Mouse (Mus musculus): ENCODE results near the gene Cdr2l. TPM values are rescaled to one million over a fixed set of nuclear protein-coding genes. Genes with fewer than 3 reads are reported as not detected.

The Cdr2l gene
- polyA plus RNA-seq, 1 experiment from 2014 or later = 12.3 TPM

DNA sequence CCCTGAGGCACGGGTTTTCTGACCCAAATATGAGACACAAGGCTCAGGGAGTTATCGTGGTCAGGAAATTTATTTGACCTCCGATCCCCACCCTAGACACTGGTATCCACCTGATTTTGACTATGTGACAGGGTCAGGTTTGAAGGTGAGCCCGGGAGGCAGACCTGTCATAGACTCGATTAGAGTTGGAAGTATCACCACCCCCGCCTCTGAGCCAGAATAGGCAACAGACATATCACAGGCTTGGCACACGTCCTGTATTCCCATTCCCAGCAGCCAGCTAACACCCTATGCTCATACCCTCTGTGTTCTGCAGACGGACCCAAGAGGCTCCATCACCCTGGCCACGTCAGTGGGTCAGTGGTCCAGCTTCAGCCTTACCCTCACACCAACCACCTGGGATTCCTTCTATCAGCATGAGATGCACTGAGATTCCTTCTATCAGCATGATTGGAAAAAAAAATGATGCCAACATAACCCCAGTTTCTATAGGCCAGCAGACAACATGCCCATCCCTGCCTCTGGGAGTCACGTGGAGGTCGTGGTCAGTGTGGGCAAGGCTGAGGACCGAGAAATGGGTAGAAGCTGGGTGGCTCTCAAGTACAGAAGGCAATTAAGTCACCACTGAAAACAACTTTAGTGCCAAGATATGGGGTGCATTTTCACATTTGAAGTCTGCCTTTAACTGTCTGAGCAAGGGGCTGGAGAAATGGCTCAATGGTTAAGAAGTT lies 6.9 kb upstream of the Cdr2l start:
- Histone ChIP-seq H3K4me2 (ENCODE audit: low read depth, low read length) (peak overlapping the region; percentile 72), H3K27ac (replicated peaks; ENCODE audit: low read depth, low read length) (no peak overlapping the region), H3K9ac (ENCODE audit: low read depth, low read length) (peak overlapping the region; percentile 59), H3K4me3 (ENCODE audit: low read depth, low read length) (peak overlapping the region; percentile 37), H3K9me3 (ENCODE audit: control insufficient read depth, low read length) (no peaks in the 10 kb centered on the region), H3K36me3 (ENCODE audit: control insufficient read depth, insufficient read depth, low read length) (no peaks in the 10 kb centered on the region), H3K27me3 (replicated peaks; ENCODE audit: control insufficient read depth, insufficient read depth, low read length) (peaks cover 36% of the 10 kb centered on the region), H3K4me1 (ENCODE audit: control insufficient read depth, insufficient read depth, low read length) (peaks cover 6% of the 10 kb centered on the region; the same call in 1 of the 2 replicates)
- ATAC-seq (ENCODE audit: low read depth) (0 out of 2 replicates have a peak, but pooled peaks have one; percentile 7), DNase-seq (ENCODE audit: low spot score) (no peak)
- 60% methylated on average over 12 of the region's 12 CpGs for WGBS

- Histone ChIP-seq H3K27ac (replicated peaks; ENCODE audit: low read depth, low read length) (no peak overlapping the region), H3K36me3 (ENCODE audit: control insufficient read depth, insufficient read depth, low read length) (no peaks in the 10 kb centered on the region), H3K4me2 (ENCODE audit: low read depth, low read length) (no peak overlapping the region), H3K4me3 (ENCODE audit: low read depth, low read length) (no peak overlapping the region), H3K27me3 (replicated peaks; ENCODE audit: control insufficient read depth, insufficient read depth, low read length) (peaks cover 33% of the 10 kb centered on the region), H3K9ac (ENCODE audit: low read depth, low read length) (no peak overlapping the region), H3K4me1 (ENCODE audit: control insufficient read depth, insufficient read depth, low read length) (peaks cover 9% of the 10 kb centered on the region; the same call in 1 of the 2 replicates), H3K9me3 (ENCODE audit: control insufficient read depth, low read length) (no peaks in the 10 kb centered on the region)
- 73% methylated on average over 7 of the region's 7 CpGs for WGBS
- DNase-seq (ENCODE audit: low spot score) (no peak), ATAC-seq (ENCODE audit: low read depth) (no peak)
These were observed 5.0 kb upstream of the Cdr2l start for GRCm38 (mm10) chr11:115376722-115377121.

DNA sequence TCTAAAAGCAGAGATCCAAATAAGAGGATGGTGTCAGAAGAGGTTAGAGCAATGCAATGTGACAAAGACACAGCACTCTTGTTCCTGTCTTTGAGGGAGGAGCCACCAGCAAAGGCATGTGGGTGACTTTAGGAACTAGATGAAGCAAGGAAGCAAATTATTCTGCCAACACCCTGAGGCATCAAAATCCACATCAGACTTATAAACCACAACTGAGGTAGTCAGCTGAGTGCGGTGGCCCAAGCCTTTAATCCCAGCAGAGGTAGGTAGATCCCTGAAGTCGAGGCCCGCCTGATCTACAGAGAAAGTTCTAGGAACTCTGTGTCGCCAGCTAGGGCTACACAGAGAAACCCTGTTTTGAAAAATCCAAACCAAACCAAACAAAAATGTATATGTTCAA lies 4.5 kb upstream of the Cdr2l start:
- 91% methylated on average over 4 of the region's 4 CpGs for WGBS
- ATAC-seq (ENCODE audit: low read depth) (no peak), DNase-seq (ENCODE audit: low spot score) (no peak)
- Histone ChIP-seq H3K27me3 (replicated peaks; ENCODE audit: control insufficient read depth, insufficient read depth, low read length) (peaks cover 33% of the 10 kb centered on the region), H3K4me2 (ENCODE audit: low read depth, low read length) (no peak overlapping the region), H3K36me3 (ENCODE audit: control insufficient read depth, insufficient read depth, low read length) (no peaks in the 10 kb centered on the region), H3K9ac (ENCODE audit: low read depth, low read length) (no peak overlapping the region), H3K4me1 (ENCODE audit: control insufficient read depth, insufficient read depth, low read length) (peaks cover 9% of the 10 kb centered on the region; the same call in 1 of the 2 replicates), H3K9me3 (ENCODE audit: control insufficient read depth, low read length) (no peaks in the 10 kb centered on the region), H3K4me3 (ENCODE audit: low read depth, low read length) (no peak overlapping the region), H3K27ac (replicated peaks; ENCODE audit: low read depth, low read length) (no peak overlapping the region)

DNA sequence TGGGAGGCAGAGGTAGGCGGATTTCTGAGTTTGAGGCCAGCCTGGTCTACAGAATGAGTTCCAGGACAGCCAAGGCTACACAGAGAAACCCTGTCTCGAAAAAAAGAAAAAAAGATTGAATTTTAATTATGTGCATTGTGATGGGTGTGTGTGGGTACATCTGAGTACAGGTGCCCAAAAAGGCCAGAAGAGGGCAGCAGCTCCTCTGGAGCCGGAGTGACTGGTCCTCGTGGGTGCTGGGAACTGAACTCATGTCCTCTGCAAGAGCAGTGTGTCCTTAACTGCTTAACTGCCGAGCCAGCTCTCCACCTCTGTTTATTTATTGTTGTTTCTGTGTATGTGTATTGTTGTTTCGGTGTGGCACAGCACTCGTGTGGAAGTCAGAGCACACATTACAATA lies 3.9 kb upstream of the Cdr2l start:
- peaks cover 12% of the 10 kb centered on the region for H3K4me1 ChIP-seq (ENCODE audit: control insufficient read depth, insufficient read depth, low read length)
- ATAC-seq (ENCODE audit: low read depth) = no peak
- DNase-seq (ENCODE audit: low spot score) = no peak
- no peak overlapping the region for H3K27ac ChIP-seq (replicated peaks; ENCODE audit: low read depth, low read length)
- no peaks in the 10 kb centered on the region for H3K36me3 ChIP-seq (ENCODE audit: control insufficient read depth, insufficient read depth, low read length)
- no peak overlapping the region for H3K4me2 ChIP-seq (ENCODE audit: low read depth, low read length)
- H3K27me3 ChIP-seq (replicated peaks; ENCODE audit: control insufficient read depth, insufficient read depth, low read length) = peaks cover 32% of the 10 kb centered on the region
- no peak overlapping the region for H3K9ac ChIP-seq (ENCODE audit: low read depth, low read length)
- 77% methylated on average over 7 of the region's 7 CpGs for WGBS
- no peaks in the 10 kb centered on the region for H3K9me3 ChIP-seq (ENCODE audit: control insufficient read depth, low read length)
- H3K4me3 ChIP-seq (ENCODE audit: low read depth, low read length) = no peak overlapping the region

GRCm38 (mm10) chr11:115381276-115381675 lies 440 bp upstream of the Cdr2l start:
- ATAC-seq (ENCODE audit: low read depth) (no peak), DNase-seq (ENCODE audit: low spot score) (no peak)
- H3K9me3 ChIP-seq (ENCODE audit: control insufficient read depth, low read length) = no peaks in the 10 kb centered on the region
- WGBS = 5% methylated on average over 9 of the region's 9 CpGs
- no peaks in the 10 kb centered on the region for H3K27me3 ChIP-seq (replicated peaks; ENCODE audit: control insufficient read depth, insufficient read depth, low read length)
- peaks cover 29% of the 10 kb centered on the region for H3K4me1 ChIP-seq (ENCODE audit: control insufficient read depth, insufficient read depth, low read length)
- H3K4me3 ChIP-seq (ENCODE audit: low read depth, low read length) = peak overlapping the region; percentile 82
- no peaks in the 10 kb centered on the region for H3K36me3 ChIP-seq (ENCODE audit: control insufficient read depth, insufficient read depth, low read length)
- H3K9ac ChIP-seq (ENCODE audit: low read depth, low read length) = no peak overlapping the region; the same call in 1 of the 2 replicates
- H3K4me2 ChIP-seq (ENCODE audit: low read depth, low read length) = peak overlapping the region; percentile 70
- H3K27ac ChIP-seq (replicated peaks; ENCODE audit: low read depth, low read length) = peak overlapping the region; percentile 86

DNA sequence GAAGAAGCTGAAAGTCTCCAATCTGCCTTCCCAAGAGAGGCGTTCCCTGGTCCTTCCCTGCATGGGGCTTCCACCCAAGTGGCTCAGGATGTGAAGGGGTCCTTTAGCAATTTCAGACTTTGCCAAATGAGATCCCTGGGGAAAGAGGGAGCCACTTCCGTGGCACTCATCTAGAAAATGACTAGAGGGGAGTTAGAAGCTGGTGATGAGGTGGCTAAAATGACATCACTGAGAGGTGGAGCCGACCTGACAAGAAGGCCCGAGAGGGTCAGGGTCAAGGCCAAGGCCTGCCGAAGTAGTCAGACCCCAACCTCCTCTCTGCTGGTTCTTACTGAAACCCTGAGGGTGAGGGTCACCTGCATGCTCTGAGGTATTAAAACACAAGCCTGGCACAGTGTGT lies 1.2 kb downstream of the Cdr2l start:
- H3K27ac ChIP-seq (replicated peaks; ENCODE audit: low read depth, low read length) = no peak overlapping the region
- no peak for ATAC-seq (ENCODE audit: low read depth)

GRCm38 (mm10) chr11:115383701-115384474 lies 2.2 kb downstream of the Cdr2l start:
- Histone ChIP-seq H3K4me1 (ENCODE audit: control insufficient read depth, insufficient read depth, low read length) (peaks cover 29% of the 10 kb centered on the region), H3K9ac (ENCODE audit: low read depth, low read length) (no peak overlapping the region)
- DNase-seq (ENCODE audit: low spot score) = peak; percentile 82

More for the DNA sequence above, 1.2 kb downstream of the Cdr2l start:
- peak overlapping the region; percentile 82 for H3K4me3 ChIP-seq (ENCODE audit: low read depth, low read length)
- H3K27me3 ChIP-seq (replicated peaks; ENCODE audit: control insufficient read depth, insufficient read depth, low read length) = no peaks in the 10 kb centered on the region
- H3K9me3 ChIP-seq (ENCODE audit: control insufficient read depth, low read length) = no peaks in the 10 kb centered on the region
- no peaks in the 10 kb centered on the region for H3K36me3 ChIP-seq (ENCODE audit: control insufficient read depth, insufficient read depth, low read length)
- peak overlapping the region; percentile 89 for H3K9ac ChIP-seq (ENCODE audit: low read depth, low read length)
- 13% methylated on average over 5 of the region's 5 CpGs for WGBS
- peak overlapping the region; percentile 70 for H3K4me2 ChIP-seq (ENCODE audit: low read depth, low read length)
- DNase-seq (ENCODE audit: low spot score) = no peak
- peaks cover 29% of the 10 kb centered on the region for H3K4me1 ChIP-seq (ENCODE audit: control insufficient read depth, insufficient read depth, low read length)

GRCm38 (mm10) chr11:115384587-115384986 lies 2.9 kb downstream of the Cdr2l start:
- H3K4me2 ChIP-seq (ENCODE audit: low read depth, low read length) = peak overlapping the region; percentile 70

More at GRCm38 (mm10) chr11:115383701-115384474, 2.2 kb downstream of the Cdr2l start:
- Histone ChIP-seq H3K4me2 (ENCODE audit: low read depth, low read length) (peak overlapping the region; percentile 70), H3K36me3 (ENCODE audit: control insufficient read depth, insufficient read depth, low read length) (no peaks in the 10 kb centered on the region), H3K27ac (replicated peaks; ENCODE audit: low read depth, low read length) (peak overlapping the region; percentile 44; the same call in 1 of the 2 replicates), H3K9me3 (ENCODE audit: control insufficient read depth, low read length) (no peaks in the 10 kb centered on the region), H3K27me3 (replicated peaks; ENCODE audit: control insufficient read depth, insufficient read depth, low read length) (no peaks in the 10 kb centered on the region), H3K4me3 (ENCODE audit: low read depth, low read length) (peak overlapping the region; percentile 4)
- WGBS = 27% methylated on average over 16 of the region's 16 CpGs
- ATAC-seq (ENCODE audit: low read depth) = no peak

More at GRCm38 (mm10) chr11:115384587-115384986, 2.9 kb downstream of the Cdr2l start:
- Histone ChIP-seq H3K4me1 (ENCODE audit: control insufficient read depth, insufficient read depth, low read length) (peaks cover 29% of the 10 kb centered on the region), H3K4me3 (ENCODE audit: low read depth, low read length) (no peak overlapping the region), H3K27me3 (replicated peaks; ENCODE audit: control insufficient read depth, insufficient read depth, low read length) (no peaks in the 10 kb centered on the region), H3K27ac (replicated peaks; ENCODE audit: low read depth, low read length) (0 out of 2 replicates have a peak overlapping the region, but pooled peaks have one; percentile 44), H3K36me3 (ENCODE audit: control insufficient read depth, insufficient read depth, low read length) (no peaks in the 10 kb centered on the region), H3K9ac (ENCODE audit: low read depth, low read length) (no peak overlapping the region), H3K9me3 (ENCODE audit: control insufficient read depth, low read length) (no peaks in the 10 kb centered on the region)
- no peak for DNase-seq (ENCODE audit: low spot score)
- no peak for ATAC-seq (ENCODE audit: low read depth)
- WGBS = 64% methylated on average over 5 of the region's 5 CpGs

Measured in embryonic facial prominence, embryonic 14.5 days (tissue).